Comparison of ENCODE assay signal across 10 mouse cellular contexts in genomic region chr2:38196199-38197060, GRCm38 (mm10).
DNase-seq lines count a peak whose midpoint lies in the region; ATAC-seq and TF ChIP-seq lines count a peak whose summit lies in the region.
"Had no signal": no experiment of that assay in that cellular context is flagged by ENCODE, and none has a peak within 500 bp of the region (broad histone marks: within the 10 kb centered on the region; RNA-seq: fewer than 3 reads in every experiment).

No protein-coding gene starts in this region.

- H3K36me3 ChIP-seq in heart, embryonic 11.5 days (ENCODE audit: control insufficient read depth, insufficient read depth, low read length), result no peaks in the 10 kb centered on the region
- no peaks in the 10 kb centered on the region for H3K36me3 ChIP-seq in liver, embryonic 13.5 days
- no peaks in the 10 kb centered on the region for H3K36me3 ChIP-seq in liver, postnatal 0 days (replicated peaks; ENCODE audit: insufficient read depth, low read length)
- H3K36me3 ChIP-seq in forebrain, embryonic 13.5 days (ENCODE audit: poor library complexity, severe bottlenecking), result no peaks in the 10 kb centered on the region
- H3K36me3 ChIP-seq in midbrain, embryonic 15.5 days (replicated peaks), result no peaks in the 10 kb centered on the region

- no peak overlapping the region for H3K9ac ChIP-seq in heart, embryonic 11.5 days (ENCODE audit: low read depth, low read length)
- H3K9ac ChIP-seq in liver, embryonic 13.5 days, result no peak overlapping the region
- H3K9ac ChIP-seq in liver, postnatal 0 days (replicated peaks), result no peak overlapping the region
- 0 out of 2 replicates have a peak overlapping the region, but pooled peaks have one; percentile 6 for H3K9ac ChIP-seq in forebrain, embryonic 13.5 days
- no peak overlapping the region for H3K9ac ChIP-seq in midbrain, embryonic 15.5 days

- WGBS in heart, embryonic 11.5 days (ENCODE audit: insufficient replicate concordance), result 48% methylated on average over 9 of the region's 9 CpGs
- 69% methylated on average over 9 of the region's 9 CpGs for WGBS in liver, embryonic 13.5 days (ENCODE audit: insufficient replicate concordance)
- WGBS in liver, postnatal 0 days (ENCODE audit: insufficient replicate concordance), result 70% methylated on average over 9 of the region's 9 CpGs
- 8% methylated on average over 9 of the region's 9 CpGs for WGBS in forebrain, embryonic 13.5 days
- WGBS in midbrain, embryonic 15.5 days, result 35% methylated on average over 9 of the region's 9 CpGs

- no peak for ATAC-seq in heart, embryonic 11.5 days (replicated peaks; ENCODE audit: insufficient number of reproducible peaks, low FRiP score, low TSS enrichment)
- ATAC-seq in liver, embryonic 13.5 days (ENCODE audit: low read depth), result no peak
- no peak for ATAC-seq in liver, postnatal 0 days
- peak; percentile 73 for ATAC-seq in forebrain, embryonic 13.5 days
- no peak for ATAC-seq in midbrain, embryonic 15.5 days (replicated peaks)

- DNase-seq in heart, adult 8-10 months (ENCODE audit: low spot score), result no peak
- DNase-seq in liver, embryonic 13.5 days, result no peak
- DNase-seq in liver, postnatal 0 days, result no peak
- DNase-seq in urinary bladder, postnatal 25 days (ENCODE audit: low spot score), result no peak
- DNase-seq in thymus, postnatal 0 days (ENCODE audit: low spot score), result no peak
- DNase-seq: cerebellum, adult 8-10 months had no signal

- no peak for TF ChIP-seq CTCF in liver, postnatal 0 days (IDR thresholded peaks at IDR 0.05; ENCODE audit: low read depth)

- H3K4me1 ChIP-seq in heart, embryonic 11.5 days (ENCODE audit: control insufficient read depth, insufficient read depth, low read length), result no peaks in the 10 kb centered on the region
- peaks cover 64% of the 10 kb centered on the region for H3K4me1 ChIP-seq in liver, embryonic 13.5 days (replicated peaks)
- H3K4me1 ChIP-seq in liver, postnatal 0 days (ENCODE audit: insufficient read depth), result peaks cover 8% of the 10 kb centered on the region; the same call in 1 of the 2 replicates
- peaks cover 29% of the 10 kb centered on the region for H3K4me1 ChIP-seq in forebrain, embryonic 13.5 days
- H3K4me1 ChIP-seq in midbrain, embryonic 15.5 days, result peaks cover 6% of the 10 kb centered on the region

- H3K4me2 ChIP-seq in heart, embryonic 11.5 days, result peak overlapping the region; percentile 0
- H3K4me2 ChIP-seq in liver, embryonic 13.5 days, result no peak overlapping the region
- no peak overlapping the region for H3K4me2 ChIP-seq in liver, postnatal 0 days (ENCODE audit: low read depth, low read length)
- H3K4me2 ChIP-seq in forebrain, embryonic 13.5 days, result peak overlapping the region; percentile 36
- H3K4me2 ChIP-seq in midbrain, embryonic 15.5 days, result no peak overlapping the region

- no peak overlapping the region for H3K4me3 ChIP-seq in heart, embryonic 11.5 days (ENCODE audit: low read depth, low read length)
- H3K4me3 ChIP-seq in liver, embryonic 13.5 days (replicated peaks), result no peak overlapping the region
- H3K4me3 ChIP-seq in liver, postnatal 0 days (ENCODE audit: low read depth, low read length), result no peak overlapping the region
- H3K4me3 ChIP-seq in forebrain, embryonic 13.5 days, result peak overlapping the region; percentile 2; the same call in 1 of the 2 replicates
- no peak overlapping the region for H3K4me3 ChIP-seq in midbrain, embryonic 15.5 days

- TF ChIP-seq EP300 in liver, postnatal 0 days (IDR thresholded peaks at IDR 0.05; ENCODE audit: low read depth), result no peak

- H3K27me3 ChIP-seq in heart, embryonic 11.5 days (ENCODE audit: control insufficient read depth, insufficient read depth, low read length), result no peaks in the 10 kb centered on the region
- no peaks in the 10 kb centered on the region for H3K27me3 ChIP-seq in liver, embryonic 13.5 days
- H3K27me3 ChIP-seq in liver, postnatal 0 days (ENCODE audit: insufficient read depth, low read length), result no peaks in the 10 kb centered on the region
- H3K27me3 ChIP-seq in forebrain, embryonic 13.5 days, result no peaks in the 10 kb centered on the region
- no peaks in the 10 kb centered on the region for H3K27me3 ChIP-seq in midbrain, embryonic 15.5 days (replicated peaks)

- no peak overlapping the region for H3K27ac ChIP-seq in heart, embryonic 11.5 days (ENCODE audit: low read depth, low read length)
- peak overlapping the region; percentile 34; the same call in 1 of the 2 replicates for H3K27ac ChIP-seq in liver, embryonic 13.5 days
- no peak overlapping the region for H3K27ac ChIP-seq in liver, postnatal 0 days (ENCODE audit: low read depth)
- peak overlapping the region; percentile 44; the same call in 1 of the 2 replicates for H3K27ac ChIP-seq in forebrain, embryonic 13.5 days
- H3K27ac ChIP-seq in midbrain, embryonic 15.5 days, result 0 out of 2 replicates have a peak overlapping the region, but pooled peaks have one; percentile 38
- H3K27ac ChIP-seq: macrophage had no signal

- no peaks in the 10 kb centered on the region for H3K9me3 ChIP-seq in heart, embryonic 11.5 days (replicated peaks; ENCODE audit: control insufficient read depth, low read length)
- no peaks in the 10 kb centered on the region for H3K9me3 ChIP-seq in liver, embryonic 13.5 days (replicated peaks)
- no peaks in the 10 kb centered on the region for H3K9me3 ChIP-seq in liver, postnatal 0 days (ENCODE audit: low read length)
- no peaks in the 10 kb centered on the region for H3K9me3 ChIP-seq in forebrain, embryonic 13.5 days (replicated peaks)
- no peaks in the 10 kb centered on the region for H3K9me3 ChIP-seq in midbrain, embryonic 15.5 days

Comparison
In these comparisons a context has a peak if more than half of its experiments do, and no peak if none do; other contexts are left out.
1. H3K27ac ChIP-seq: peak in liver, embryonic 13.5 days (single experiment), forebrain, embryonic 13.5 days (single experiment) and midbrain, embryonic 15.5 days (single experiment); none in heart, embryonic 11.5 days (single experiment) and liver, postnatal 0 days (single experiment).
2. H3K4me2 ChIP-seq: peak in heart, embryonic 11.5 days (single experiment) and forebrain, embryonic 13.5 days (single experiment); none in liver, embryonic 13.5 days (single experiment), liver, postnatal 0 days (single experiment) and midbrain, embryonic 15.5 days (single experiment).